Mouse (Mus musculus): ENCODE results near the gene Ephb4.
A peak's percentile ranks its signal among the peaks of the same experiment; 100 is the strongest.

The Ephb4 gene

DNA sequence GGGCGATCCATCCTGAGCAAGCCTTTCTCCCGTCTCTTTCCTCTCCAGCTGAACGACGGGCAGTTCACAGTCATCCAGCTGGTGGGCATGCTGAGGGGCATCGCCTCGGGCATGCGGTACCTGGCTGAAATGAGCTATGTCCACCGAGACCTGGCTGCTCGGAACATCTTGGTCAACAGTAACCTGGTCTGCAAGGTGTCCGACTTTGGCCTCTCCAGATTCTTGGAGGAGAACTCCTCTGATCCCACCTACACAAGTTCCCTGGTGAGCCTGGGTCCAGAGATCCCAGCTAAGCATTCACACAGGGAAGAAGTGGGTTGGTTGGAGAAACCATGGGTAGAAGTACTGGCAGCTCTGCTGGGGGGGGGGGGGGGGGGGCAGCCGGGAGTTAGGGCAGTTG, 19.8 kb downstream of the Ephb4 start:
- no peak for DNase-seq (ENCODE audit: low spot score)

DNA sequence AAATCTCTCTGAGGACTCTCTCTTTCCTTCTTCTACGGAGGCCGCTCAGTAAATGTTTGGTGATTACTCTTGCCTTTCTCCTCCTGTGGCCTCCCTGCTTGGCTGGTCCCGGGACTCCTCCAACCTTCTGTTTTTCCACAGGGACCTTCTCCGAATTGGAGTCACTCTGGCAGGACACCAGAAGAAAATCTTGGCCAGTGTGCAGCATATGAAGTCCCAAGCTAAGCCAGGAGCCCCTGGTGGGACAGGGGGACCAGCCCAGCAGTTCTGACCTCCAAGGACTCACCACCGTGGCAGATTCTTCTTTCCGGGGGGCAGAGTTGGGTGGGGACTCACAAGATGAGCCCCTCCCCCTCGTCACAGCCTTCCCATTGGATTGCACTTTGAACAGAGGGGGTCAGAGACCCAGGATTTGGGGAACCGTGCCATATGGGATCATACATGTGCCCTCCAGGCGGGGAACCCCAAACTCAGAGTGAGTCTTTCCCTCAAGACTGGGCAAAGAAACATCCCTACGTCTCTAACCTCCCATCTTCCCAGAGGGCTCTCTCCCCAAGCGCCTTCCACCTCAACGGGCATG, 23.6 kb downstream of the Ephb4 start:
- no peak for DNase-seq (ENCODE audit: low spot score)

DNA sequence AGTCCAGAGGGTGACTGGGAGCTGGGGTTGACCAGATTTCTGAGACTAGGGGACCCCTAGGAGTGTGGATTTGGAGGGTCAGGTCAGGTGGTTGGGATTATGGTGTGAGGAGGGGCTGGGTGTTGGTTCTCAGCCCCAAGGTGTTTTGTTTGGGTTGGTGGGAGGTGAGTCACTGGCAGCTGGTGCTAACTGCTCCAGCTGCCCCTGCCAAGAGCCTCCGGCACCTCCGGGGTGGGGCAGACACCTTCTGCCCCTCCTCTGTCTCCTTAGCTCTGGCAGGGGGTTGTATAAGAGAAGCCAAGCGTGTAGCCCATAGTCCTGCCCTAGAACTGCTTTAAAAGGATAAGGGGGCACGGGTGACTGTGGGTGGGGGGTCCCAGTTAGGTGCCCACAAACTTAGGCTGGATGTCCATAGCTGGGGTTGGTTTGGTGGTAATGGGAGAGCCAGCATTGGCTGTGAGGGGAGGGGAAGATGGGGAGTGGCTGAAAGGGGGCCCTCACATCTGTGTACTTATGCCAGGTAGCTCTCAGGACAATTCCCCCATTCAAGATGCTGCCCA, 24.7 kb downstream of the Ephb4 start:
- DNase-seq (ENCODE audit: low spot score): no peak

DNA sequence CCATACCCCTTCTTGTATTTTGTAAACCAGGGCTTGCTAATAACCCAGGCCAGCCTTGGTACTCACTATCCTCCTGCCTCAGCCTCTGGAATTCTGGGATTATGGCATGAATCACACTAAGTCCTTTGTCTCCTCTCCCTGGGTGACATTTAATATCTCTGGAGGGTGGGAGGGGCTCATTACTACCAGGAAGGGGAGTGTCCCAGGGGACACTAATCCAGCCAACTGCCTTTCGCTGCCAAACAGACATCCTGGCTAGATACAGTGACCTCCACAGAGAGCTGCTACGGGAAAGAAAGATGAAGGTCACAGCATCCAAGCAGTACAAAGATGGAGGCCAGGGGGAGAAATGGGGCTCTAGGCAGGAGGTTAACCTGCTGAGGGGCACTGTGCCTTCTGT, 25.7 kb downstream of the Ephb4 start:
- no peak for DNase-seq (ENCODE audit: low spot score)

DNA sequence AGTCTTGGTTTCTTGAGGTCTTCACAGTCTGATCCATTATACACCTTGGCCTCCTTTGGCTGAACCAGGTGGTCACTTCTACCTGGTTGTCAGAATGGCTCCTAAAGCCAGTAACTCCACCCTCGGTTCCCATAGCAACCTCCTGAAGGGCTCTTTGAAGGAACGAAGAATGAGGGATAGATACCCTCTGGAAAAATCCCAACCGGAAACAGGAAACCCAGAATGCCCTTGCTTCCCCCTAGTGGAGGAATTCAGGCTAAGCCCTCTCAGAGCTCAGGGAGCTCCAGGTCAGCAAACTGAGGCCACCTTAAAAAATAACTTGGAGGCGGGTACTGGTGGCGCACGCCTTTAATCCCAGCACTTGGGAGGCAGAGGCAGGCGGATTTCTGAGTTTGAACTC, 26.3 kb downstream of the Ephb4 start:
- no peak for DNase-seq (ENCODE audit: low spot score)

DNA sequence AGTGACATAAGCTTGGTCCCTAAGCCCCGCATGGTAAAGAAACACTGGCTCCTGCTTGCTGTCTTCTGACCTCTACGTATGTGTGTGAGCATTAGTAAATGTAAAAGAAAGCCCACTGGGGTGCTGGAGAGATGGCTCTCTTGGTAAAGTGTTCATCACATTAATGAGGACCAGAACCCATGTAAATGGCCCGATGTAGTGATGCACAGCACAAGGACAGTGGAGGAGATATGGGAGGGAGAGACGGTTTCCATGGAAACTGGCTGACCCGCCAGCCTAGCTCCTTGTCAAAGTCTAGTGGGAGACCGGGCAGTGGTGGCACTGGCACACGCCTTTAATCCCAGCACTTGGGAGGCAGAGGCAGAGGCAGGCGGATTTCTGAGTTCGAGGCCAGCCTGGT, 26.8 kb downstream of the Ephb4 start:
- no peak for DNase-seq (ENCODE audit: low spot score)

DNA sequence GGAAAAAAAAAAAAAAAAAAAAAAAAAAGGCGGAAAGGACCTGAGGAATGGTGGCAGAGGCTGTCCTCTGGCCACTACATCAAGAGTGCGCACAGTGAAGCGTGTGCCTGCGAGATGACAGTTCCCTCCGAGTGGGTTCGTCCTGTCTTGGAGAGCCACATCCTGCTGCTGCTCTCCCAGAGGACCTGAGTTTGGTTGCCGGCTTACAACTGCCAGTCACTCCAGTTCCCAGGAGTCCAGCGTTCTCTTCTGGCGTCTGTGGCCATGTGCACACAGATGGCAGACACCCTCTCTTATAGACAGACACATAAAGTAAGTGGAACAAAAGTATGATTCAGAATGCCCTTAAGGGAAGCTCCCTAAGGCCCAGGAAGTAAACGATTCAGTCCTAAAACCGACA, 27.3 kb downstream of the Ephb4 start:
- DNase-seq (ENCODE audit: low spot score): no peak

DNA sequence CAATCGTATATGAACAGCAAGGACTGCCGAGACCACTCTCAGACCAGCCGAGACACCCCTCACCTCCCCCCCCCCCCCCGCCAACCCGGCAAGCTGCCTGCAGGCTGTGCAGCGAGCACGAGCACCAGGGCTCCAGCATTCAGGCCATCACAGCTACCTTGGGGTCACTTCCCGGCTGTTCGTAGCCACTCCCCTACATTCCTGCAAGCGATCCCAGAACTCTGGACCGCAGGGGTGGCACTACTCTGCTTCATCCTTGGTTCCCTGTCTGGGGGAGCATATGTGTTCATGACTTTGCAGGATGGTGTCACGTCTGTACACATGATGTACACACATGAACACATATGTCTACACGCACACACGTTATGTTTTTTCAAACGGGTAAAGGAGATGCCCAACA, 27.7 kb downstream of the Ephb4 start:
- no peak for DNase-seq (ENCODE audit: low spot score)

DNA sequence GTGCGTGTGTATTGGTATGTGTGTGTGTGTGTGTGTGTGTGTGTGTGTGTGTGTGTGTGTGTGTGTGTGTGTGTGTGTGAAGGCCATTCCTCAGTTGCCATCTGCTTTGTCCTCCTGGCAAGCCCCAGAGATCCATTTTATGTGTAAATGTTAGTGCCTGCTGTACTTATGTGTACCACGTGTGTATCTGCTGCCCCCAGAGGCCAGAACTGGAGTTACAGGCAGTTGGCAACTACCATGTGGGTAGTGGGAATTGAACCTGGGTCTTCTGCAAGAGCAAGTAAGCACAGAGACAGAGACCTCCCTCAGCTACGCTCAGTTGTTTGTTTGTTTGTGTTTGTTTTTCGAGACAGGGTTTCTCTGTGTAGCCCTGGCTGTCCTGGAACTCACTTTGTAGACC, 31.2 kb downstream of the Ephb4 start:
- DNase-seq (ENCODE audit: low spot score): peak; percentile 61

DNA sequence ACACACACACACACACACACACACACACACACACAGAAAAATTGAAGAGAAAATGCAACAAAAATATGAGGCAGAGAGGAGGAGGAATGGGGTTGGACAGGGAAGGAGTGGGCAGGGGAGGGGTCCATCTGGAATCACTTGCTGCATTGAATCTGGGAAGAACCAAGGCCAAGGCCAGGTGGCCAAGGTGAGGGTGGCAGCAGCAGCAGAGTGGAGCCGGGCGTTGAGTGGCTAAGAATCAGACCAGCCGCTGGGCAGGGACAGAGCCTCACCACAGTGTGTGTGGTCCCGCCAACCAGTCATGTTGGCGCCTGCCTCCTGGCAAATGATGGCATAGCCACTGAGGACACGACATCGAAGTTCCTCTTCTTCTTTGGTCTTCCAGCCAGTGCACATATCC, 33.5 kb downstream of the Ephb4 start:
- no peak for DNase-seq (ENCODE audit: low spot score)

DNA sequence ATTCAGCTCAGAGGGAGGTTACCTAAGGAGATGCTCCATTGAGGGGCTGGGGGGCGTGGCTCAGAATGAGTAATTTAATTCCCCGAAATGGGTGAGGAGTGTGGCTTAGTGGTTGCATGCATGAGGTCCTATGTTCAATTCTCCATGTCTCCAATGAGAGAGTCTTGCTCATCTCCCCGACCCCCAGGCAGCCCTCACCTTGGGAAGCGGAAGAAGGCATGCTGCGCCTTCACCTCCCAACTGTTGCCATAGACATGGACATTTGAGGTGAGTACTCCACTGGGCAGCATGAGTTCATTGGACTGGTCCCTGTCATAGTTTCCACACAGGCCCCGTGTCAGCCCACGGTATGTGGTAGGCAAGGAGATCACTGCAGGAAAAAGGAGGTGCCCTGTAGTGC, 36.8 kb downstream of the Ephb4 start:
- DNase-seq (ENCODE audit: low spot score): no peak

DNA sequence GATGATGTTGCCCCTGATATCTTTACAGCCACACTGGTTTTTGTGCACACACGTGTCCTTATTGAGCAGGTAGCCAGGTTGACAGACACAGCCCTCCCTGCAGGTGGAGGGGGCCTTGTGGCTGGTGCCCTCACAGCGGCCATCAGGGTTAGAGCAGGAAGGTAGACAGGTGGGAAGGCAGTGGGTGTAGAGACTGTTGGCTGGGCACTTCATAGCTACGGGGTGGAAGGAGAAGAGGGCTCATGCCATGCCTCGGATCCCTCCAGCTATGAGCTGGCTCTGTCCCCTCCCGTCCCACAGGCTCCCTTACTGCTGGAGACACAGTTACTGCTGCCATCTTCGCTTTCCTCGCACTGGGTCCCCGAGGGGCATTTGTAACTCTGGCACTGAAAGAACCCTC, 41.7 kb downstream of the Ephb4 start:
- DNase-seq (ENCODE audit: low spot score): no peak

DNA sequence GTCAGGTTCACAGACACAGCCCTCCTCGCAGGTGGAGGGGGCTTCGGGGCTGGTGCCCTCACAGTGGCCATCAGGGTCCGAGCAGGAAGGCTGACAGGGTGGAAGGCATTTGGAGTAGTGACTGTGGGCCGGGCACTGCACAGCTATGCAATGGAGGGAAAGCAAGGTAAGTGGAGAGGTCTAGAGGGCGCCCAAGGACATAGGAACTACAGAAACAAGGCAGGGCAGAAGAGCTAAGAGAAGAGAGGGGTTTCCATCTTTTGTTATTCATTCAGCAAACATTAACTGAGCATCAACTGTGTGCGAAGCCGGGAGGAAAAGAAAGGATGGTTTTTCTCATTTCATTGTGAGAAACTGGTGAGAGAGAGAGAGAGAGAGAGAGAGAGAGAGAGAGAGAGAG, 44.5 kb downstream of the Ephb4 start:
- DNase-seq (ENCODE audit: low spot score): no peak

DNA sequence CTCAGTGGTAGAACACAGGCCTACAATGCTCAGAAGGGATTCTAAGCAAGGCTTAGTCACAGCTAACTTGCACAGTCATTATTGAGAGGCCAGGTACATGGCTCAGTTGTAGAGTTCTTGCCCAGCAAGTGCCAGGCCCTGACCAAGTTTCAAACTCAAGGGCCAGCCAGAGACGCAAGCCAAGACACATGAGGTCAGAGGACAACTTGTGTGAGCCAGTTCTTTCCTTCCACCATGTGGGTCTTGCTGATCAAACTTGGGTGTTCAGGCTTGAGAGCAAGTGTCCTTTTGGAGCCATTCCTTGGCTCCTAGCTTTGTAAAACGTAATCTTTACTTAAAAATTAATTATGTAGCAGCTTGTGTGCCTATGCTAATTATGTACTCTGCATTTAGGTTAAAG, 54.2 kb downstream of the Ephb4 start:
- no peak for DNase-seq (ENCODE audit: low spot score)

DNA sequence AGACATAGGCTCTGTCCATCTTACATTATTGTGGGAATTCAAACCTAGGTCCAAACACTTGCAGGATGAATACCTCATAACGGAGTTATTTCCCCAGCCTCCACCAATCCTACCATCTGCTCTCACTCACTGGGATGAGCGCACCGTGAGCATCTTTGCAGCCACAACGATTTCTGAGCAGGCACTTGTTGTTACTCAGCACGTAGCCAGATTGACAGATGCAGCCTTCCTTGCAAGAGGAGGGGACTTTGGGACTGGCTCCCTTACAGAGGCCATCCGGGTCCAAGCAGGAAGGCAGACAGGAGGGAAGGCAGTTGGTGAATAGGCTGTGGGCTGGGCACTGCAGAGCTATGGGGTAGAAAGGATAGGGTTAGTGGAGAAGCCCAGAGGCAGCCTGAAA, 59.5 kb downstream of the Ephb4 start:
- no peak for DNase-seq (ENCODE audit: low spot score)

DNA sequence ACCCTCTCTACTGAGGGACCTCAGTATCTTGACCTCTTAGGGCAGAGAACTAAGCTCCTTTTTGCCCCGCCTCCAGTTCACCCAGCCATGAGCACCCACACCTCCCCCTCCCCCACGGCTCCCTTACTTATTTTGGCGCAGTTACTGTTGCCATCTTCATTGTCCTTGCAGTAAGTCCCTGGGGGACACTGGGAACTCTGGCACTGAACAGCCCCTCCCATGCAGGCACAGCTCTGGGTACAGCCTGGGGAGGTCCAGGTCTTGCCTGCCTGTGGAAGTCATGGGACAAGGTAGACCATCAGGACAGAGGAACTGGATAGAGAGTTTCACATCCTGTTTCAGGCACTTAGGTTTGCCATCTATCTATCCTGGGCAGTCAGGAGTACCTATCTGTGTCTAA, 60.2 kb downstream of the Ephb4 start:
- no peak for DNase-seq (ENCODE audit: low spot score)

DNA sequence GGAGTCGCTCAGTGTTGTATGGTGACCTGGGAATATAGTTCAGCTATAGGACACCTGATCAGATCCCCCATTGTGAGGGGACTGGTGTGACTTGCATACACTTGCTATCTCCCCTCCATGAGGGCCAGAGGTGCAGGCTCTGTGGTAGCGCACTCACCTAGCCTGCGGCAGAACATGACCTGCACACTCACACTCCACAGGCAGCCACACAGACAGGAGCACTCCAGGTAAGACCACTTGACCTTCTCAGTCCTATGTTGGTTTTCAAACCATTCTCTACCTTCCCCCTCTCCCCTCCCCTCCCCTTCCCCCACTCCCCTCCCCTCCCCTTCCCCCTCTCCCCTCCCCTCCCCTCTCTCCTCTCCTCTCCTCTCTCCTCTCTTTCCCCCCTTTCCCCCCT, 60.6 kb downstream of the Ephb4 start:
- DNase-seq (ENCODE audit: low spot score): no peak

DNA sequence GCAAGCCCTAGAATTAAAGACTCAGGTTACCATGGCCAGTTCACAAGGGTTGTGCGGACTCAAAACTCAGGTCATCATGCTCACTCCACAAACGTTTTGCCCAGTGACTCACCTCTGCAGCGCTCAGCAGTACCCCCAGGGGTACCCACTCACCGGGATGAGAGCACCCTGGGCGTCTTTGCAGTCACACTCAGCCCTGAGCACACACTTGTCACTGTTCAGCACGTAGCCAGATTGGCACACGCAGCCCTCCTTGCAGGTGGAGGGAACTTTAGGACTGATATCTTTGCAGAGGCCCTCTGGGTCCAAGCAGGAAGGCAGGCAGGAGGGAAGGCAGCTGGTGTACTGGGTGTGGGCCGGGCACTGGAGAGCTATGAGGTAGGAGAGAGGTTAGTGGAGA, 61.3 kb downstream of the Ephb4 start:
- DNase-seq (ENCODE audit: low spot score): no peak

DNA sequence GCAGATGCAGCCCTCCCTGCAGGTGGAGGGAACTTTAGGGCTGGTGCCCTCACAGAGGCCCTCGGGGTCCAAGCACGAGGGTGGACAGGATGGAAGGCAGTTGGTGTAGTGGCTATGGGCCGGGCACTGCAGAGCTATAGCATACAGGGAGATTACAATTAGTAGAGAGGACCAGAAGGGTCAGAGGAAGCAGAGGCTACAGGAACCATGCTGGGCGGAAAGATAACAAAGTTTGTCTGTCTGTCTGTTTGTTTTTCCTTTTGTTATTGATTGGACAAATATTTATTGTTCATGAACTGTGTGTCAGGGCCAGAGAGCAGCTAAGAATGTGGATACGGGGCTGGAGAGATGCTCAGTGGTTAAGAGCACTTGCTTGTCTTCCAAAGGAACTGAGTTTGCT, 64.3 kb downstream of the Ephb4 start:
- DNase-seq (ENCODE audit: low spot score): no peak

DNA sequence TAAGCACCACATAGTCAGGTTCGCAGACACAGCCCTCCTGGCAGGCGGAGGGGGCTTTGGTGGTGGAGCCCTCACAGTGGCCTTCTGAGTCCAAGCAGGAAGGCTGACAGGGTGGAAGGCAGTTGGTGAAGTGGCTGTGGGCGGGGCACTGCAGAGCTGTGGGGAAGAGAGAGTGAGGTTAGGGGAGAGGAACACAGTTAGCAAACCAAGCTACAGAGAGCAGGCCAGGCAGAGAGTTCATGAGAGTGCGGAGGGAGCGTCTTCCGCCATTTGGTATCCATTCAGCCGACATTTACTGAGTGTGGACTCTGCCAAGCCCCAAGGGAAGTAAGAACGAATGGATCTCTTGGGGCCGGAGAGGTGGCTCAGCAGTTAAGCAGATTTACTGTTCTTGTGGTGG, 69.2 kb downstream of the Ephb4 start:
- DNase-seq (ENCODE audit: low spot score): no peak

DNA sequence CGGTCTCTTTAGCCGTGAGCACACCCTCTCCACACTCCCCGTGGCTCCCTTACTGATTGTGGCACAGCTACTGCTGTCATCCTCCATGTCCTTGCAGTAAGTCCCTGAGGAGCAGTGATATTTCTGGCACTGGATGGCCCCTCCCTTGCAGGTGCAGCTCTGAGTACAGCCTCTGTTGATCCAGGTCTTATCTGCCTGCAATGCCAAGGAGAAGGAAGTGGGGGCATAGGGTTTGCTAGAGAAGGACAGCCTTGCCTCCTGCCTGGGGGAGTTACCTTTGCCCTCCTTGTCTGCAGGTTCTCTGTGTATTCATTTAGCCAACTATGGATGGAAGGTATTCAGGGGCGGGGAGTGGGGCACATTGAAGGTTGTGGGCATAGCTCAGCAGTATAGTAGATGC, 69.9 kb downstream of the Ephb4 start:
- DNase-seq (ENCODE audit: low spot score): no peak

DNA sequence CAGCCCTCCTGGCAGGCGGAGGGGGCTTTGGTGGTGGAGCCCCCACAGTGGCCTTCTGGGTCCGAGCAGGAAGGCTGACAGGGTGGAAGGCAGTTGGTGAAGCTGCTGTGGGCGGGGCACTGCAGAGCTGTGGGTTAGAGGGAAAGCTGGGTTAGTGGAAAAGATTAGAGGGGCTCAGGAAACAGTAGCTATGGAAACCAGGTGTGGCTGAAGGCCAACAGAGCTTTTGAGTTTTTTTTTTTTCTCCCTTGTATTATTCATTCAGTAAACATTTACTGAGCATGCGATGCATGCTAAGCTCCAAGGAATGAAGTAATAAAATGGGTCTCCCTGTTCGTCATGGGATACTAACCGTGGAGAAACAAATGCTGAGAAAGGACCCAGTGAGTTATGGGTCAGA, 75.7 kb downstream of the Ephb4 start:
- no peak for DNase-seq (ENCODE audit: low spot score)
